Mouse (Mus musculus) heart, postnatal 0 days (tissue): Measurements from ENCODE around the gene Sec24a. TPM values are rescaled to one million over a fixed set of nuclear protein-coding genes. Genes with fewer than 3 reads are reported as not detected.

Experiments
- ATAC-seq: fragments of 200-750 bp; cut with Nextera tagmentation; 2 replicates; pipeline ENCODE4 v1.8.0; 2017; ENCODE audit warnings: low read depth, moderate number of reproducible peaks, moderate library complexity; ENCODE audit not compliant: insufficient read depth
- DNase-seq: peaks from one replicate; pipeline ENCODE4 v3.0.0-alpha.2; 2016; ENCODE audit warnings: low spot score
- H3K27ac ChIP-seq: fragments of 300-500 bp; sonication (generic); 2 replicates; pipeline ENCODE4 v1.5.1; 2014; ENCODE audit warnings: low read depth, mild to moderate bottlenecking
- H3K27me3 ChIP-seq: fragments of 300-500 bp; sonication (generic); 2 replicates; pipeline ENCODE4 v1.6.1; 2014; ENCODE audit warnings: low read length, mixed read lengths; ENCODE audit not compliant: control insufficient read depth, insufficient read depth
- H3K36me3 ChIP-seq: fragments of 300-500 bp; sonication (generic); replicated peaks from 2 replicates; pipeline ENCODE4 v1.6.1; 2014; ENCODE audit warnings: low read length, mixed read lengths; ENCODE audit not compliant: control insufficient read depth, insufficient read depth
- H3K4me1 ChIP-seq: fragments of 300-500 bp; sonication (generic); 2 replicates; pipeline ENCODE4 v1.6.1; 2014; ENCODE audit warnings: antibody characterized with exemption; ENCODE audit not compliant: control insufficient read depth, insufficient read depth
- H3K4me2 ChIP-seq: fragments of 300-500 bp; sonication (generic); 2 replicates; pipeline ENCODE4 v1.6.1; 2014; ENCODE audit warnings: low read depth, mild to moderate bottlenecking, low read length, moderate library complexity
- H3K4me3 ChIP-seq: fragments of 300-500 bp; sonication (generic); 2 replicates; pipeline ENCODE4 v1.5.1; 2014; ENCODE audit warnings: low read depth, low read length
- H3K9ac ChIP-seq: fragments of 300-500 bp; sonication (generic); replicated peaks from 2 replicates; pipeline ENCODE4 v1.6.1; 2014; ENCODE audit warnings: low read depth, low read length, mixed read lengths
- H3K9me3 ChIP-seq: fragments of 300-500 bp; sonication (generic); replicated peaks from 2 replicates; pipeline ENCODE4 v1.6.1; 2016; ENCODE audit warnings: low read length; ENCODE audit not compliant: control insufficient read depth
- CTCF ChIP-seq: IDR thresholded peaks from 2 replicates; pipeline ENCODE4 v1.5.1; 2016; ENCODE audit warnings: antibody characterized with exemption, control low read depth, low read depth
- EP300 ChIP-seq: IDR thresholded peaks from 2 replicates; pipeline ENCODE4 v1.6.1; 2016; ENCODE audit warnings: antibody characterized with exemption, low read depth
- whole genome bisulfite sequencing: fragments of 180-500 bp; shearing (Covaris S2); extraction: QIAGEN DNeasy Blood & Tissue Kit; methylation state at CpG from one replicate; pipeline ENCODE4 v1.1.7; 2014; 5-methylcytosine and 5-hydroxymethylcytosine counted together
- polyA plus RNA-seq: library from polyadenylated mRNA; unstranded; fragments of >200 nt; fragmentation: Nextera tagmentation; extraction: Ambion mirVana; gene quantifications from 2 replicates; pipeline ENCODE4 v1.2.1, GENCODE M21; 2015
- total RNA-seq: library from RNA; depleted of rRNA; stranded (reverse); fragments of >200 nt; gene quantifications from 2 replicates; pipeline ENCODE4 v1.2.3, GENCODE M21; 2014; ENCODE audit warnings: low replicate concordance

The Sec24a gene
- total and polyA plus RNA-seq, 2 experiments from 2014 or later = 7.3 to 8.3 TPM

GRCm38 (mm10) chr11:51650691-51651515, 112.5 kb downstream of the Sec24a start, which contains the start of the genes N4bp3 and D930048N14Rik:
Gene N4bp3 (minus strand): TSS chr11:51650842.
Gene D930048N14Rik (plus strand): TSS chr11:51650954.
- Histone ChIP-seq H3K9ac (peak within 1 kb of the TSS; percentile 79), H3K4me3 (peak within 1 kb of the TSS; percentile 71), H3K9me3 (no peaks in the 10 kb centered on the region), H3K4me2 (peak within 1 kb of the TSS; percentile 88), H3K27me3 (no peaks in the 10 kb centered on the region), H3K36me3 (no peaks in the 10 kb centered on the region), H3K4me1 (peaks cover 24% of the 10 kb centered on the region), H3K27ac (peak within 1 kb of the TSS; percentile 90)
- ATAC-seq (peak; percentile 62), DNase-seq (peak; percentile 39)
- TF ChIP-seq CTCF (no peak), EP300 (no peak)
- 1% methylated on average over 63 of the region's 70 CpGs for WGBS

GRCm38 (mm10) chr11:51650261-51650660, 113.2 kb downstream of the Sec24a start:
- Histone ChIP-seq H3K27ac (peak overlapping the region; percentile 90), H3K36me3 (peaks cover 3% of the 10 kb centered on the region; the same call in 1 of the 2 replicates), H3K4me2 (peak overlapping the region; percentile 88), H3K9me3 (no peaks in the 10 kb centered on the region), H3K27me3 (no peaks in the 10 kb centered on the region), H3K4me1 (peaks cover 24% of the 10 kb centered on the region), H3K4me3 (peak overlapping the region; percentile 71), H3K9ac (peak overlapping the region; percentile 79)
- no peak for DNase-seq
- 1% methylated on average over 28 of the region's 30 CpGs for WGBS
- ATAC-seq = peak; percentile 12; the same call in 1 of the 2 replicates
- TF ChIP-seq EP300 = no peak
- TF ChIP-seq CTCF = no peak

GRCm38 (mm10) chr11:51649889-51650199, 113.6 kb downstream of the Sec24a start:
- TF ChIP-seq CTCF (no peak), EP300 (no peak)
- Histone ChIP-seq H3K27me3 (no peaks in the 10 kb centered on the region), H3K4me2 (peak overlapping the region; percentile 88), H3K4me3 (peak overlapping the region; percentile 71), H3K27ac (peak overlapping the region; percentile 90), H3K4me1 (peaks cover 24% of the 10 kb centered on the region), H3K9ac (peak overlapping the region; percentile 79), H3K36me3 (peaks cover 7% of the 10 kb centered on the region), H3K9me3 (no peaks in the 10 kb centered on the region)
- DNase-seq = no peak
- 8% methylated on average over 7 of the region's 7 CpGs for WGBS
- no peak for ATAC-seq

- H3K36me3 ChIP-seq = peaks cover 13% of the 10 kb centered on the region
- H3K4me1 ChIP-seq = peaks cover 24% of the 10 kb centered on the region
- peak overlapping the region; percentile 79 for H3K9ac ChIP-seq
- H3K9me3 ChIP-seq = no peaks in the 10 kb centered on the region
- ATAC-seq = no peak
- H3K4me2 ChIP-seq = peak overlapping the region; percentile 88
- H3K27me3 ChIP-seq = no peaks in the 10 kb centered on the region
- WGBS = 40% methylated on average over 11 of the region's 11 CpGs
- peak overlapping the region; percentile 71 for H3K4me3 ChIP-seq
- TF ChIP-seq EP300 = no peak
- TF ChIP-seq CTCF = no peak
- H3K27ac ChIP-seq = peak overlapping the region; percentile 90
- no peak for DNase-seq
These were observed 114.1 kb downstream of the Sec24a start for GRCm38 (mm10) chr11:51649111-51649888.

GRCm38 (mm10) chr11:51648566-51648965, 114.9 kb downstream of the Sec24a start:
- ATAC-seq = peak; percentile 10; the same call in 1 of the 2 replicates
- no peaks in the 10 kb centered on the region for H3K9me3 ChIP-seq

More at GRCm38 (mm10) chr11:51648566-51648965, 114.9 kb downstream of the Sec24a start:
- Histone ChIP-seq H3K4me3 (peak overlapping the region; percentile 71), H3K4me1 (peaks cover 24% of the 10 kb centered on the region), H3K27ac (peak overlapping the region; percentile 90), H3K9ac (peak overlapping the region; percentile 79), H3K27me3 (no peaks in the 10 kb centered on the region), H3K4me2 (peak overlapping the region; percentile 88), H3K36me3 (peaks cover 20% of the 10 kb centered on the region)
- DNase-seq = no peak
- TF ChIP-seq CTCF = no peak
- WGBS = 18% methylated on average over 3 of the region's 3 CpGs
